Comparison of ENCODE assay signal across 8 mouse cellular contexts in the genomic region with DNA sequence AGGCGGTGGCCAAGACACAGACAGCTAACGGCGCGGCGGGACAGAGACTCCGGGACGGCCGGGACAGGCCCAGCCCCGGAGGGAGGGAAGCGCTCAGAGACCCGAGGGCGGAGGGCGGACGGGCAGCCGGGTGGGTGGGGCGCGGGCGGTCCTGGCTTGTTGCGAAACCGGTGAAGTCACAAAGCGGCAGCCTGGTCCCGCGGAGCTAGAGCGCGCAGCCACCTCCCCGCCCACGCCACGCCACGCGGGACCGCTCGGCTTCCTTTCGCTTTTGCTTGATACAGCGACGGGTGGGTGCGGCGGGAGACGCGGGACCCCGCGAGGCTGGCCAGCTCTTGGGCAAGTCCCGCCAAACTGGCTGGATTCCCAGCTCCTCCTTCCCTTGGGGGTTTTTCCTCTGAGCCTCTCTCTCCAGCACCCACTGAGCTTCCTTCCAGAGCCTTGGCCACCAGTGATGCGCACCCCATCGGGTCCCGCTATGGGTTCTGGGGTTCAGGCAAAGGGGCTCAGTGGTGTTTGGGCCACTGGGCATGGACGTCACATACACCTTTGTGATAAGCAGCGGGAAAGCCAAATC. TPM values are rescaled to one million over a fixed set of nuclear protein-coding genes. Genes with fewer than 3 reads are reported as not detected.
A peak's percentile ranks its signal among the peaks of the same experiment; 100 is the strongest.
DNase-seq lines count a peak whose midpoint lies in the region; ATAC-seq and TF ChIP-seq lines count a peak whose summit lies in the region.

No protein-coding gene starts in this region.

- WGBS in heart, embryonic 16.5 days = 3% methylated on average over 34 of the region's 47 CpGs
- under 1% methylated on average over 43 of the region's 47 CpGs for WGBS in liver, embryonic 15.5 days (ENCODE audit: insufficient replicate concordance)
- WGBS in stomach, embryonic 15.5 days = 3% methylated on average over 41 of the region's 47 CpGs

- H3K27me3 ChIP-seq in heart, embryonic 16.5 days (ENCODE audit: control insufficient read depth, insufficient read depth, low read length) = no peaks in the 10 kb centered on the region
- H3K27me3 ChIP-seq in liver, embryonic 15.5 days = peaks cover 26% of the 10 kb centered on the region
- H3K27me3 ChIP-seq in stomach, embryonic 15.5 days (replicated peaks) = no peaks in the 10 kb centered on the region

- peak overlapping the region; percentile 73 for H3K9ac ChIP-seq in heart, embryonic 16.5 days (ENCODE audit: low read length)
- peak overlapping the region; percentile 42 for H3K9ac ChIP-seq in liver, embryonic 15.5 days
- peak overlapping the region; percentile 34; the same call in 1 of the 2 replicates for H3K9ac ChIP-seq in stomach, embryonic 15.5 days

- ATAC-seq in heart, embryonic 16.5 days (replicated peaks; ENCODE audit: extremely low read depth, insufficient read depth, low FRiP score) = peak; percentile 73
- ATAC-seq in liver, embryonic 15.5 days (ENCODE audit: insufficient read depth) = peak; percentile 78
- ATAC-seq in stomach, embryonic 15.5 days (ENCODE audit: insufficient read depth, low FRiP score, low read depth) = peak; percentile 82; the same call in 1 of the 2 replicates

- H3K36me3 ChIP-seq in heart, embryonic 16.5 days (ENCODE audit: control insufficient read depth, insufficient read depth) = no peaks in the 10 kb centered on the region
- H3K36me3 ChIP-seq in liver, embryonic 15.5 days (replicated peaks) = no peaks in the 10 kb centered on the region
- no peaks in the 10 kb centered on the region for H3K36me3 ChIP-seq in stomach, embryonic 15.5 days

- DNase-seq in left cerebral cortex, adult 18-20 months (ENCODE audit: low spot score in 2 of 2) = peak; percentile 55
- DNase-seq in left cerebral cortex, adult 11 months (ENCODE audit: low spot score) = no peak
- DNase-seq in kidney, postnatal 14 days = peak; percentile 81
- DNase-seq in neural tube, embryonic 10.5 days (ENCODE audit: extremely low spot score, low spot score) = peak; percentile 56

- peak overlapping the region; percentile 82 for H3K4me2 ChIP-seq in heart, embryonic 16.5 days (ENCODE audit: low read depth, low read length)
- H3K4me2 ChIP-seq in liver, embryonic 15.5 days = peak overlapping the region; percentile 72
- peak overlapping the region; percentile 64 for H3K4me2 ChIP-seq in stomach, embryonic 15.5 days

- H3K27ac ChIP-seq in embryonic fibroblast, embryonic 13.5 days (ENCODE audit: insufficient read depth, low read length) = no peak overlapping the region
- no peak overlapping the region for H3K27ac ChIP-seq in heart, embryonic 16.5 days (ENCODE audit: low read length)
- H3K27ac ChIP-seq in liver, embryonic 15.5 days (replicated peaks) = no peak overlapping the region
- no peak overlapping the region for H3K27ac ChIP-seq in stomach, embryonic 15.5 days

- H3K4me3 ChIP-seq in embryonic fibroblast, embryonic 13.5 days (ENCODE audit: insufficient read depth, low read length) = peak overlapping the region; percentile 50
- peak overlapping the region; percentile 78 for H3K4me3 ChIP-seq in heart, embryonic 16.5 days (ENCODE audit: low read length)
- peak overlapping the region; percentile 59 for H3K4me3 ChIP-seq in liver, embryonic 15.5 days (replicated peaks)
- peak overlapping the region; percentile 49 for H3K4me3 ChIP-seq in stomach, embryonic 15.5 days (replicated peaks)

- H3K9me3 ChIP-seq in heart, embryonic 16.5 days (replicated peaks; ENCODE audit: control insufficient read depth, low read length) = 0 out of 2 replicates have a peak, but pooled peaks cover 2% of the 10 kb centered on the region
- no peaks in the 10 kb centered on the region for H3K9me3 ChIP-seq in liver, embryonic 15.5 days (replicated peaks)
- no peaks in the 10 kb centered on the region for H3K9me3 ChIP-seq in stomach, embryonic 15.5 days

- peak; percentile 77 for TF ChIP-seq POLR2A in embryonic fibroblast, embryonic 13.5 days (IDR thresholded peaks at IDR 0.05; ENCODE audit: low read depth, low read length)

- no peak for TF ChIP-seq CTCF in embryonic fibroblast, embryonic 13.5 days (IDR thresholded peaks at IDR 0.05; ENCODE audit: borderline replicate concordance, insufficient read depth, low read length)

- H3K4me1 ChIP-seq in embryonic fibroblast, embryonic 13.5 days (ENCODE audit: control insufficient read depth, insufficient read depth, low read length) = no peaks in the 10 kb centered on the region
- peaks cover 4% of the 10 kb centered on the region for H3K4me1 ChIP-seq in heart, embryonic 16.5 days (ENCODE audit: control insufficient read depth, insufficient read depth, low read length)
- peaks cover 9% of the 10 kb centered on the region; the same call in 1 of the 2 replicates for H3K4me1 ChIP-seq in liver, embryonic 15.5 days (replicated peaks)
- H3K4me1 ChIP-seq in stomach, embryonic 15.5 days = no peaks in the 10 kb centered on the region

RNA-seq across cellular contexts. Expression of gene Dram1, which starts 21.8 kb away (rescaled TPM):
- total RNA-seq in left cerebral cortex, adult 18-20 months (2021) = 1 to 10 TPM; 1.6 TPM
- 18.5 and 20.6 TPM in 2 replicates for polyA plus RNA-seq in embryonic fibroblast, embryonic 13.5 days (2011; ENCODE audit: insufficient read length, low read depth, missing spikeins)
- polyA plus RNA-seq in heart, embryonic 16.5 days (2015; fragmentation: Nextera tagmentation; extraction: Ambion mirVana) = 3.3 and 11.8 TPM in 2 replicates
- polyA plus RNA-seq in liver, embryonic 15.5 days (2015; fragmentation: Nextera tagmentation; extraction: Ambion mirVana) = 2.0 and 2.3 TPM in 2 replicates
- 6.4 and 7.9 TPM in 2 replicates for polyA plus RNA-seq in stomach, embryonic 15.5 days (2015; fragmentation: Nextera tagmentation; extraction: Ambion mirVana)

RNA-seq across cellular contexts. Expression of gene Gnptab, which starts 21.9 kb away (rescaled TPM):
- 10 to 100 TPM; 67.8 to 71.8 TPM for total RNA-seq in left cerebral cortex, adult 18-20 months (2021)
- polyA plus RNA-seq in embryonic fibroblast, embryonic 13.5 days (2011; ENCODE audit: insufficient read length, low read depth, missing spikeins) = 28.7 and 41.1 TPM in 2 replicates
- 9.4 and 9.6 TPM in 2 replicates for polyA plus RNA-seq in heart, embryonic 16.5 days (2015; fragmentation: Nextera tagmentation; extraction: Ambion mirVana)
- polyA plus RNA-seq in liver, embryonic 15.5 days (2015; fragmentation: Nextera tagmentation; extraction: Ambion mirVana) = 2.7 TPM in 2 replicates
- polyA plus RNA-seq in stomach, embryonic 15.5 days (2015; fragmentation: Nextera tagmentation; extraction: Ambion mirVana) = 9.9 and 11.6 TPM in 2 replicates
